Mouse (Mus musculus): Measurements from ENCODE around the gene Tmem259.

The Tmem259 gene

GRCm38 (mm10) chr10:79987771-79988505 is 3.8 kb upstream of the Tmem259 start:
- DNase-seq (ENCODE audit: low read depth, low spot score), result no peak

DNA sequence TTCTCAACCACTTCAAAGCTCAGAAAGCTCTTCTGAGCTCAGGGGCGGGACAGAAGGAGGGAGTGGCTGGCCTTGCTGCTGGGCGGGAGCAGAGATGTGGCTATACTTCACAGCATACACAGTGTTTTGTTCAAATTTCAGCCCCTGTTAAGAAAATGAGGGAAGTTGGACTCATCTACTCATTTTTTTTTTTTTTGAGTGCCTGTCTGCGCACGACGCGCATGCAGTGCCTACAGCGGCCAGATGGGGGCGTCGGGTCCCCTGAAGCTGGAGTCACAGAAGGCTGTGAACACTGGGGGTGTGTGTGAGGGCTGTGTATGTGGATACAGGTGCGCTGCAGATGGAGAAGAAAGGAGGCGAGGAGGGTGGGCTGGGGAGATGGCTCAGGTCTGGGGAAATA is 2.8 kb upstream of the Tmem259 start:
- DNase-seq (ENCODE audit: low read depth, low spot score), result peak; percentile 91

- DNase-seq (ENCODE audit: low read depth, low spot score), result no peak
Observed at GRCm38 (mm10) chr10:79986232-79986878, 2.2 kb upstream of the Tmem259 start.

GRCm38 (mm10) chr10:79985334-79986231 is 1.5 kb upstream of the Tmem259 start:
- DNase-seq (ENCODE audit: low read depth, low spot score), result peak; percentile 54

GRCm38 (mm10) chr10:79984871-79985270 is 741 bp upstream of the Tmem259 start:
- peak; percentile 98 for DNase-seq (ENCODE audit: low read depth, low spot score)

- DNase-seq (ENCODE audit: low read depth, low spot score), result peak; percentile 68
Observed at GRCm38 (mm10) chr10:79983670-79984069, 460 bp downstream of the Tmem259 start.

DNA sequence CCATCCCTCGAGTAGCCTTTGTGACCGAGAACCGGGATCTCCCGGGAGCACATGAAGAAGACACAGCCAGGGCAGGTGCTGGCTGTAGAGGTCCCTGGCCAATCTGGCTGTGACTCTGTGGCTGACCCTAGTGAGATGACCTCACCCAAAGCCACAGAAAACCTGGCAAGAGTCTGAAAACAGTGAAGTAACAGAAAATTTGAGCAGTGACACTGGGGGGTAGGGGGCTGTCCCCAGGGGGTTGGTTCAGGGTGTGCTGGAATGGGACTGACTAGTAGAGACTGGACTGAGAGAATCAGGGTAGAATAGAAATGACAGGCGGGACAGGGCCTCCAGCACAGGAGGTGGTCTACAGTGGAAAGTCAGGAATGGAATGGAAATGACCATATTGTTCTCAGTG is 925 bp downstream of the Tmem259 start:
- no peak for DNase-seq (ENCODE audit: low read depth, low spot score)

GRCm38 (mm10) chr10:79979401-79980155 is 4.6 kb downstream of the Tmem259 start:
- no peak for DNase-seq (ENCODE audit: low read depth, low spot score)

- no peak for DNase-seq (ENCODE audit: low read depth, low spot score)
Observed at GRCm38 (mm10) chr10:79978061-79978460, 6.1 kb downstream of the Tmem259 start.

DNA sequence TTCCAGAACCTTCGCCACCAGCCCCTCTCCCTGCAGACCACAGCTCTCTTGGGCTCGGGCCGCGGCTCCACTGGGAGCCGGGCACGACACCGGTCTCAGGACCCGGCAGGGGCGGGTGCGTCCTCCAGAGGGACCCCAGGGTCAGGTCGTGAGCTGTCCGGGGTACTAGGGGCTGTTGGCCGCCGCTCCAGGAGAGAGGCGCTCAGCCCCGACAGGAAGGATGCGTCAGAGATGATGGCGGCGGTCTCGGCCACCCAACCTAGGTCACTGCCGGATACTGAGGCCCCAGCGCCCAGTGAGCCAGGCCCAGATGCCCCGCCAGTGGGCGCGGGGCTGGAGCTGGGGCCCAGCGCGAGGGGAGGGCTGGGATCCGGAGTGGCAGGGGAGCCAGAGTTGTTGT is 6.8 kb downstream of the Tmem259 start:
- no peak for DNase-seq (ENCODE audit: low read depth, low spot score)

GRCm38 (mm10) chr10:79976722-79977107 is 7.4 kb downstream of the Tmem259 start:
- DNase-seq (ENCODE audit: low read depth, low spot score), result no peak

- DNase-seq (ENCODE audit: low read depth, low spot score), result no peak
Observed at GRCm38 (mm10) chr10:79976071-79976721, 7.9 kb downstream of the Tmem259 start.

- DNase-seq (ENCODE audit: low read depth, low spot score), result no peak
Observed at GRCm38 (mm10) chr10:79974668-79975067, 9.5 kb downstream of the Tmem259 start.

DNA sequence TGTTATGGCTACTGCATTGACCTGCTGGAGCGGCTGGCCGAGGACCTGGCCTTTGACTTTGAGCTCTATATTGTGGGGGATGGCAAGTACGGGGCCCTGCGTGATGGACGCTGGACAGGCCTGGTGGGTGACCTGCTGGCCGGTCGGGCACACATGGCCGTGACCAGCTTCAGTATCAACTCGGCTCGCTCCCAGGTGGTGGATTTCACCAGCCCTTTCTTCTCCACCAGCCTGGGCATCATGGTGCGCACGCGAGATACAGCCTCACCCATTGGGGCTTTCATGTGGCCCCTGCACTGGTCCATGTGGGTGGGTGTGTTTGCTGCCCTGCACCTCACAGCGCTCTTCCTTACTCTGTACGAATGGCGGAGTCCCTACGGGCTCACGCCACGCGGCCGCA is 10.0 kb downstream of the Tmem259 start:
- DNase-seq (ENCODE audit: low read depth, low spot score), result no peak

- DNase-seq (ENCODE audit: low read depth, low spot score), result no peak
Observed at GRCm38 (mm10) chr10:79972831-79973230, 11.3 kb downstream of the Tmem259 start.

- no peak for DNase-seq (ENCODE audit: low read depth, low spot score)
Observed at GRCm38 (mm10) chr10:79971183-79971497, 13.0 kb downstream of the Tmem259 start.

GRCm38 (mm10) chr10:79970415-79971182 is 13.5 kb downstream of the Tmem259 start, which contains the start of gene Grin3b:
Gene Grin3b, plus strand, starts transcription at chr10:79970715.
- DNase-seq (ENCODE audit: low read depth, low spot score), result no peak

GRCm38 (mm10) chr10:79969124-79969568 is 15.0 kb downstream of the Tmem259 start:
- no peak for DNase-seq (ENCODE audit: low read depth, low spot score)

DNA sequence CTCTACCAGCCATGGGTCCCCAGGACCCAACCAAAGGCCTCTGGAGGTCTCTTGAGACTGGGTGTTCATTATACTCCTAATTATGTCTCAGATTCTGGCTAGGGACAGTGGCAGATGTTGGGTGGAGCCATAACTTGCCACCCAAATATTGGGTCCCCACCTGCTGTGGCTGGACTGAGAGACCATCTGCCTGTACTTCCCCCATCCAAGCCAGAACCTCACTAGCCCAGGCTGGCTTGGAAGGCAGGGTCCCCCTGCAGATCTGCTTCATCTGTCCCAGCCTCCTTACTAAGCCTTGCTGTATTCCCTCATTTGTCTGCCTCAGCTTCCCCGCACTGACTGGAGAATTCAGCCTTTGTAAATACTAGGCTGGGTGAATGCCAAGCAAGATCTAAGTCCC is 15.9 kb downstream of the Tmem259 start:
- DNase-seq (ENCODE audit: low read depth, low spot score), result no peak

DNA sequence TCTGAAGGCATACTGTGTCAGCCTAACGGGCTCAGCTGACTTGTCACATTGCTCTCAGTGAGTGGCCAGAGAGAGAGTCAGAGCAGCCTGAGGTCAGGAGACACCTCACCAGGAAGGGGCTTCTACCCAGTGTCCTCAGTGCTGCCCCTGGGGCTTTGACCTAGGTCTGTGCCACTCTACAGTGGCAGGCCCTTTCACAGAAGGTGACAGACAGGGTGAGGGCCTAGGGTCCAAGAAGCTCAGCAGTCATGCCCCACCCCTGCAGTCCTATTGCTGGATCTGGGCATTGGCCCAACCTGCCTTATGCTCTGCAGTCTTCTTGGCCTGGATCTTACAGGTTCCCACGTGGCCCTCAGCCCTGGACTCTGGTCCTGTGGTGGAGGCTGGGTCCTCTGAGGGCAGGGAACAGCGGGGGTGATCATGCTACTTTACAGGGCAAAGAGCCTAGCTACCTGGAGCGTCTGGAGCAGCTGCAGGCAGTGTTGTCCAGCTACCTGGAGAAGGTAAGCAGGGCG is 17.2 kb downstream of the Tmem259 start:
- DNase-seq (ENCODE audit: low read depth, low spot score), result no peak

All from forelimb bud, embryonic 11.5 days (tissue).